Mouse (Mus musculus) heart, postnatal 0 days (tissue): ENCODE data around the gene Cc2d2a. TPM values are rescaled to one million over a fixed set of nuclear protein-coding genes. Genes with fewer than 3 reads are reported as not detected.

Experiments used
- ATAC-seq: fragments of 200-750 bp; cut with Nextera tagmentation; 2 replicates; pipeline ENCODE4 v1.8.0; 2017; ENCODE audit warnings: low read depth, moderate number of reproducible peaks, moderate library complexity; ENCODE audit not compliant: insufficient read depth
- DNase-seq: peaks from one replicate; pipeline ENCODE4 v3.0.0-alpha.2; 2016; ENCODE audit warnings: low spot score
- H3K27ac ChIP-seq: fragments of 300-500 bp; sonication (generic); 2 replicates; pipeline ENCODE4 v1.5.1; 2014; ENCODE audit warnings: low read depth, mild to moderate bottlenecking
- H3K27me3 ChIP-seq: fragments of 300-500 bp; sonication (generic); 2 replicates; pipeline ENCODE4 v1.6.1; 2014; ENCODE audit warnings: low read length, mixed read lengths; ENCODE audit not compliant: control insufficient read depth, insufficient read depth
- H3K36me3 ChIP-seq: fragments of 300-500 bp; sonication (generic); replicated peaks from 2 replicates; pipeline ENCODE4 v1.6.1; 2014; ENCODE audit warnings: low read length, mixed read lengths; ENCODE audit not compliant: control insufficient read depth, insufficient read depth
- H3K4me1 ChIP-seq: fragments of 300-500 bp; sonication (generic); 2 replicates; pipeline ENCODE4 v1.6.1; 2014; ENCODE audit warnings: antibody characterized with exemption; ENCODE audit not compliant: control insufficient read depth, insufficient read depth
- H3K4me2 ChIP-seq: fragments of 300-500 bp; sonication (generic); 2 replicates; pipeline ENCODE4 v1.6.1; 2014; ENCODE audit warnings: low read depth, mild to moderate bottlenecking, low read length, moderate library complexity
- H3K4me3 ChIP-seq: fragments of 300-500 bp; sonication (generic); 2 replicates; pipeline ENCODE4 v1.5.1; 2014; ENCODE audit warnings: low read depth, low read length
- H3K9ac ChIP-seq: fragments of 300-500 bp; sonication (generic); replicated peaks from 2 replicates; pipeline ENCODE4 v1.6.1; 2014; ENCODE audit warnings: low read depth, low read length, mixed read lengths
- H3K9me3 ChIP-seq: fragments of 300-500 bp; sonication (generic); replicated peaks from 2 replicates; pipeline ENCODE4 v1.6.1; 2016; ENCODE audit warnings: low read length; ENCODE audit not compliant: control insufficient read depth
- CTCF ChIP-seq: IDR thresholded peaks from 2 replicates; pipeline ENCODE4 v1.5.1; 2016; ENCODE audit warnings: antibody characterized with exemption, control low read depth, low read depth
- EP300 ChIP-seq: IDR thresholded peaks from 2 replicates; pipeline ENCODE4 v1.6.1; 2016; ENCODE audit warnings: antibody characterized with exemption, low read depth
- WGBS: fragments of 180-500 bp; shearing (Covaris S2); extraction: QIAGEN DNeasy Blood & Tissue Kit; methylation state at CpG from one replicate; pipeline ENCODE4 v1.1.7; 2014; 5-methylcytosine and 5-hydroxymethylcytosine counted together
- polyA plus RNA-seq: library from polyadenylated mRNA; unstranded; fragments of >200 nt; fragmentation: Nextera tagmentation; extraction: Ambion mirVana; gene quantifications from 2 replicates; pipeline ENCODE4 v1.2.1, GENCODE M21; 2015
- total RNA-seq: library from RNA; depleted of rRNA; stranded (reverse); fragments of >200 nt; gene quantifications from 2 replicates; pipeline ENCODE4 v1.2.3, GENCODE M21; 2014; ENCODE audit warnings: low replicate concordance

The Cc2d2a gene
- total and polyA plus RNA-seq, 2 experiments from 2014 or later: 3.1 to 6.6 TPM

DNA sequence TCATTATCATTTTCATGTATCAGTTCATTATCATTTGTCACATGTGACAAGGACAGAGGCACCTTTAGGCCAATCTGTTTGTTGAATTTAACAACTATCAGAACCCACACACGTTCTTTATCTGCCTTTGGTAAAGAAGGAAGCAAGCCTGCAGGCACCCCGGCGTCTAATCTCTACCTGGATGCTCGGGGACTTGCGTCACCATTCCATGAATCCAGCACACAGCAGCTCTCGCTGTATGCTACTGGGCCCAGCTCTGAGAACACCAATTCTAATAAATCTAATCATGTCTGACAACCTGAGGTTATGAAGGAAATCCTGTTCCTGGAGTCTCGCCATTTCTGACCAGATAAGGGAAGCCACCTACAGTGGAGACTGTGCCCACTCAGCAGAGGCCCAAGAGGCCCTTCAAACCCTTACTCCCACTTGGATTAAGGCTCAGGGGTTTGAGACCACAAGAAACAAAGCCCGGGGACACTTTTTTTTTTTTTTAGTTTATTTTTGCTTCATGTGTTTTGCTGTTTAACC lies 7.0 kb downstream of the Cc2d2a start:
- peaks cover 7% of the 10 kb centered on the region; the same call in 1 of the 2 replicates for H3K36me3 ChIP-seq
- H3K27me3 ChIP-seq: no peaks in the 10 kb centered on the region
- ATAC-seq (no peak), DNase-seq (no peak)
- no peaks in the 10 kb centered on the region for H3K9me3 ChIP-seq
- H3K4me2 ChIP-seq: no peak overlapping the region
- no peak overlapping the region for H3K9ac ChIP-seq
- H3K4me1 ChIP-seq: peaks cover 15% of the 10 kb centered on the region
- no peak overlapping the region for H3K4me3 ChIP-seq
- H3K27ac ChIP-seq: no peak overlapping the region
- 23% methylated on average over 8 of the region's 8 CpGs for WGBS
- no peak for TF ChIP-seq EP300
- no peak for TF ChIP-seq CTCF

DNA sequence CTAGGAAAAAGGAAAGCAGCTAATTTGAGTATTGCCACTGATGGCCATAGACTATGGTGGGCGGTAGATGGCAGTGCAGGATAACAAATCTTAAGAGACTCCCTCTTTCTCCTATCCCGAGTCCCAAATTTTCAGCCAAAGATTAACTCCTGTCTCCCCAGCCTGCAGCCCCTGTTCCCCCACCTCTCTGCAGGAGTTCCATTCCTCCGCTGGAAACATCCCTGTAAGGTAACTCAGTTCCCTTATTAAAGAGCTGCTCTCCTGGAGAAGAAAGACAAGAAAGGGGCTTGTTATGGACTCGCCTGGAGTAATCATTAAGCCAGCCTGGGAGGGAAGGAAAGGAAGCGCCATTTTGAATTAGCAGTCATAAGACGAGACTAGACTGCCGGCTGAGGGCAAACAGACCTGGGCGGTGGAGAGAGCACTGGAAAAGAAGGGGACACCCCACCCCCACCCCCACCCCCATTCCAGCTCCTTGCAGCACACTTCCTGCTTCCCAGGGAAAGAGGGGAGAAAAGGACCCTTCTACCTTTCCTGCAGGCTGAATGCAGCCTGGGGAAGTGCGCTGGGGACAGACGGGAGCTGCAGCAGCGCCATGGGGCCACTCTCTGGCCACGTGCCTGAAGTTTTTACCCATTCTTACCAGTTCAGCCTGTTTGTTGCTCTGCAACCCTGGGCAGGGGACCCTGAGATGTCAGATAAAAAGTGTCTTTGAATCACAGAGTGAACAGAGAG lies 10.2 kb downstream of the Cc2d2a start:
- peaks cover 5% of the 10 kb centered on the region; the same call in 1 of the 2 replicates for H3K4me1 ChIP-seq
- 6% methylated on average over 12 of the region's 12 CpGs for WGBS
- H3K9ac ChIP-seq: peak overlapping the region; percentile 45
- H3K4me3 ChIP-seq: peak overlapping the region; percentile 42
- H3K9me3 ChIP-seq: no peaks in the 10 kb centered on the region
- DNase-seq: peak; percentile 89
- TF ChIP-seq CTCF (peak; percentile 61), EP300 (no peak)
- H3K27me3 ChIP-seq: no peaks in the 10 kb centered on the region
- peak; percentile 86 for ATAC-seq
- peak overlapping the region; percentile 50 for H3K27ac ChIP-seq
- H3K36me3 ChIP-seq: peaks cover 19% of the 10 kb centered on the region
- peak overlapping the region; percentile 62 for H3K4me2 ChIP-seq

DNA sequence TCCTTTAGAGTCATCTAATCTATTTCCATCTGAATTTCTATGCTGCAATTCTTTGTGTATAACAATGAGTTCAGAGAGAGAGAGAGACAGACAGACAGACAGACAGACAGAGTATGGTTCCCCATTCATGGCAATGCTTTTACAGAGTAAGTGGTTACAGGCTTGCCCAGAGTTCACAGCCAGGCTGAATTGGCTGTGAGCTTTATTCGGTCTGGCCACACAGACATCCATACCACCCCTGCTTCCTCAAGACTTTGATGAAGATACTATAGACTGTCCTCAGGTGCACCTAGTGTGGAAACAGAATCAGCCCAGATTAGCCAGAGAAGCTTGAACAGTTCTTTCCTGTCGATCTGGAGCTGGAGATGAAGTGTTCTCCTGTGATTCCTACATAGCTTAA lies 10.9 kb downstream of the Cc2d2a start:
- 75% methylated on average over 2 of the region's 2 CpGs for WGBS
- H3K4me3 ChIP-seq: peak overlapping the region; percentile 42
- DNase-seq: no peak
- H3K27me3 ChIP-seq: no peaks in the 10 kb centered on the region
- peak overlapping the region; percentile 45; the same call in 1 of the 2 replicates for H3K9ac ChIP-seq
- peaks cover 25% of the 10 kb centered on the region for H3K36me3 ChIP-seq
- TF ChIP-seq CTCF (no peak), EP300 (no peak)
- H3K4me2 ChIP-seq: peak overlapping the region; percentile 62
- ATAC-seq: no peak
- no peak overlapping the region for H3K27ac ChIP-seq
- H3K4me1 ChIP-seq: peaks cover 3% of the 10 kb centered on the region; the same call in 1 of the 2 replicates
- no peaks in the 10 kb centered on the region for H3K9me3 ChIP-seq

DNA sequence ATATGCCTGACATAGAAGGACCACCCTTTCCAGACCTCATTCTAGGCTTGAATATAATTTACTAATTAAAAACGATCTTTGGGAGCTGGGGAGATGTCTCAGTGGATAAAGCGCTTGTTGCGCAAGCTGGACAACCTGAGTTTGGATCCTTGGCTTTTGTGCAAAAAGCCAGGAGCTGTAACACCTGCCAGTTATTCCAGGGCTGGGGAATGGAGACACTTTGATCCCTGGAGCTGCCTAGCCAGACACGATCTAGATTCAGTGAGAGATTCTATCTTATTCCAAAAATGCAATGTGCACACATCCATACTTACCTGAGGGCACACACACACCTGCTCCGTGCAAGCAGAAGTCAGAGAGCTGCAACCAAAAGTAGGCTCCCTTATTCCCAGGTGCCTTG lies 23.3 kb downstream of the Cc2d2a start:
- H3K27ac ChIP-seq: no peak overlapping the region
- H3K4me3 ChIP-seq: no peak overlapping the region
- no peaks in the 10 kb centered on the region for H3K27me3 ChIP-seq
- no peak for DNase-seq
- H3K4me2 ChIP-seq: no peak overlapping the region
- no peak overlapping the region for H3K9ac ChIP-seq
- H3K36me3 ChIP-seq: peaks cover 99% of the 10 kb centered on the region
- no peak for ATAC-seq
- TF ChIP-seq CTCF (no peak), EP300 (no peak)
- no peaks in the 10 kb centered on the region for H3K4me1 ChIP-seq
- WGBS: 90% methylated on average over 5 of the region's 5 CpGs
- H3K9me3 ChIP-seq: no peaks in the 10 kb centered on the region

DNA sequence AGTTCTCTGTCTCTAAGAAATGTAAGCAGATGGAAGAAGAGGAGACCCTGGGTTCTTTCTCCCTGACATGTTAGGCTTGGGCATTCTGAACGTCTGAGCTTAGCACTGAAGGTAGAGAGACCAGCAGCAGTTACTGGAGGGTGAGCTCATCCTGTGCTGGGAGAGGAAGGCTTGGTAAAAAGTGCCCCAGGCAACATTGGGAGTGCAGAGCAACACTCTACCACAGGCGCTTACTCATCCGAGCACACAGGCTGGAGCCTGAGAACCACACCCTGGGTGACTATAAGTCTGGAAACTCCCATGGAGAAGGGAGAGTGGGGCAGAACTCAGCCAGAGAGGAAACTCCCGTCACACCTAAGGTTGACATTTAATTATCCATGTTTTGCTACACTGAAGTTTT lies 30.3 kb downstream of the Cc2d2a start:
- no peak for TF ChIP-seq EP300
- TF ChIP-seq CTCF: no peak
- WGBS: 70% methylated on average over 4 of the region's 4 CpGs

DNA sequence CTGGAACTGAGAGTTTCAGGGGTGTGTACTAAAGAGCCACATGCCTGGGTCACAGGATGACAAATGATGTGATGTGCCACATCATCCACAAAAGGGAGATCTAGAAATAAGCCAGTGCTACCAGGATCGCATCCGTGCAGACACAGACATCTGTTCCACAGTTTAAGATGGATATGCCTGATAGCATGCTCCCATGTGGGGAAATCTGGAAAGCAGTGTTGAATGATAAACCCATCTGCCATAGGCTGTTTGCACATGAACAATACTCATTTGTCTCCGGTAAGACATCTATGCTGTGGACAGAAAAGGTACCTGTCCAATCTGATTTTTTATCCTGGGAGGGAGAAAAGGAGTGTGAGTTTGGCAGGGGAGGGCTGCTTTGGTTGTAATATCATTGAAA lies 35.0 kb downstream of the Cc2d2a start:
- Histone ChIP-seq H3K36me3 (peaks cover 66% of the 10 kb centered on the region), H3K4me2 (no peak overlapping the region), H3K4me1 (no peaks in the 10 kb centered on the region), H3K27me3 (no peaks in the 10 kb centered on the region), H3K27ac (no peak overlapping the region), H3K4me3 (no peak overlapping the region), H3K9ac (no peak overlapping the region), H3K9me3 (no peaks in the 10 kb centered on the region)
- no peak for DNase-seq
- TF ChIP-seq EP300 (no peak), CTCF (no peak)
- WGBS: 81% methylated on average over 3 of the region's 3 CpGs
- ATAC-seq: no peak

More for the DNA sequence above, 30.3 kb downstream of the Cc2d2a start:
- ATAC-seq: no peak
- H3K36me3 ChIP-seq: peaks cover 68% of the 10 kb centered on the region
- H3K9me3 ChIP-seq: no peaks in the 10 kb centered on the region
- DNase-seq: no peak
- H3K27me3 ChIP-seq: no peaks in the 10 kb centered on the region
- H3K27ac ChIP-seq: no peak overlapping the region
- H3K4me3 ChIP-seq: no peak overlapping the region
- H3K4me1 ChIP-seq: no peaks in the 10 kb centered on the region
- no peak overlapping the region for H3K4me2 ChIP-seq
- no peak overlapping the region for H3K9ac ChIP-seq
